Mouse (Mus musculus) stomach, postnatal 0 days (tissue): Measurements from ENCODE around the gene Tmem220.

Source experiments
- CTCF ChIP-seq: IDR thresholded peaks from 2 replicates; pipeline ENCODE4 v1.5.1; 2016; ENCODE audit warnings: antibody characterized with exemption, low read depth, mild to moderate bottlenecking, moderate library complexity
- EP300 ChIP-seq: optimal IDR thresholded peaks from 2 replicates; pipeline ENCODE3; 2016; ENCODE audit warnings: antibody characterized with exemption

GRCm38 (mm10) chr11:67061311-67061710 lies 36.4 kb downstream of the Tmem220 start:
- no peak for TF ChIP-seq EP300
- TF ChIP-seq CTCF, result no peak
